9 mouse cellular contexts compared by ENCODE assay signal in the genomic region with DNA sequence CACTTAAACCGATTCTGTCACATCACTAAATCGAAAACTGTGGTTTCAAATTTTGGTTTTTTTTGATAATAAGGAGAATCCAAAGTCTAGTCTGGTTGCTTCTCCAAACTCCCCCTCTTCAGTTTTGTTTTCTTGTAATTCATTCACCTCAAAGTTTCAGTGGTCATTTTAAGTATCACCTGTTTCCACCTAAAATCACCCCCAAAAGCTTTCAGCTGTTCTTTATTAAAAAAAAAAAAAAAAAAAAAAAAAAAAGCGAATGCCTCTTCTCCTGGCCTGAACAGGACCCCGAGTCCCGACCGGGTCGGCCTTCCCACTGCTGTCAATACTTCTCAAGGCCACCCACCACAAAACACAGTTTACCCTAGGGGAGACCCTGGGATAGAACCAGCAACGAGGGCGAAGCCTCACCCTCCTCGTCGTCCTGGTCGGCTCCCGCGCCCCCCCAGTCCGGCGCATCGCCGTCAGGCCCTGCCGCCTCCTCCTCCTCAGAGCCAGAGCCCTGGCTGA. TPM values are rescaled to one million over a fixed set of nuclear protein-coding genes. Genes with fewer than 3 reads are reported as not detected.
A peak's percentile ranks its signal among the peaks of the same experiment; 100 is the strongest.
DNase-seq lines count a peak whose midpoint lies in the region; ATAC-seq and TF ChIP-seq lines count a peak whose summit lies in the region.
"Had no signal": no experiment of that assay in that cellular context is flagged by ENCODE, and none has a peak within 500 bp of the region (broad histone marks: within the 10 kb centered on the region; RNA-seq: fewer than 3 reads in every experiment).

No protein-coding gene starts in this region.

- H3K4me2 ChIP-seq in kidney, embryonic 15.5 days = peak overlapping the region; percentile 67
- peak overlapping the region; percentile 55 for H3K4me2 ChIP-seq in hindbrain, embryonic 16.5 days (ENCODE audit: low read length)
- peak overlapping the region; percentile 56 for H3K4me2 ChIP-seq in midbrain, embryonic 16.5 days (ENCODE audit: low read length)

- no peak for TF ChIP-seq CTCF in bone marrow macrophage, adult 2 months (IDR thresholded peaks at IDR 0.05; ENCODE audit: low read depth, low read length)

- H3K9ac ChIP-seq in kidney, embryonic 15.5 days = peak overlapping the region; percentile 82
- H3K9ac ChIP-seq in hindbrain, embryonic 16.5 days (ENCODE audit: low read depth, low read length) = peak overlapping the region; percentile 89
- peak overlapping the region; percentile 99 for H3K9ac ChIP-seq in midbrain, embryonic 16.5 days (ENCODE audit: low read depth, low read length)

- peak overlapping the region; percentile 90 for H3K27ac ChIP-seq in kidney, embryonic 15.5 days
- H3K27ac ChIP-seq in bone marrow macrophage, adult 2 months (ENCODE audit: insufficient read depth, low read depth, low read length) = peak overlapping the region; percentile 71
- H3K27ac ChIP-seq in hindbrain, embryonic 16.5 days (ENCODE audit: low read depth, low read length) = peak overlapping the region; percentile 85
- peak overlapping the region; percentile 89 for H3K27ac ChIP-seq in midbrain, embryonic 16.5 days (ENCODE audit: low read length)

- peak overlapping the region; percentile 69 for H3K4me3 ChIP-seq in kidney, embryonic 15.5 days (replicated peaks)
- H3K4me3 ChIP-seq in bone marrow macrophage, adult 2 months (ENCODE audit: insufficient read depth, low read length) = peak overlapping the region; percentile 81
- peak overlapping the region; percentile 73 for H3K4me3 ChIP-seq in hindbrain, embryonic 16.5 days (ENCODE audit: low read length)
- H3K4me3 ChIP-seq in midbrain, embryonic 16.5 days (ENCODE audit: low read depth, low read length) = peak overlapping the region; percentile 61

- no peak for TF ChIP-seq POLR2A in bone marrow macrophage, adult 2 months (IDR thresholded peaks at IDR 0.05; ENCODE audit: borderline replicate concordance, low read depth, low read length)

- ATAC-seq in kidney, embryonic 15.5 days (replicated peaks; ENCODE audit: low FRiP score) = no peak; the same call in 1 of the 2 replicates
- no peak for ATAC-seq in hindbrain, embryonic 16.5 days
- no peak; the same call in 1 of the 2 replicates for ATAC-seq in midbrain, embryonic 16.5 days

- 11% methylated on average over 14 of the region's 19 CpGs for WGBS in kidney, embryonic 15.5 days
- 9% methylated on average over 19 of the region's 19 CpGs for WGBS in hindbrain, embryonic 16.5 days
- 10% methylated on average over 19 of the region's 19 CpGs for WGBS in midbrain, embryonic 16.5 days

- peaks cover 40% of the 10 kb centered on the region for H3K36me3 ChIP-seq in kidney, embryonic 15.5 days
- peaks cover 16% of the 10 kb centered on the region for H3K36me3 ChIP-seq in hindbrain, embryonic 16.5 days (ENCODE audit: control insufficient read depth, insufficient read depth, low read length)
- H3K36me3 ChIP-seq in midbrain, embryonic 16.5 days (ENCODE audit: control insufficient read depth, insufficient read depth, low read length) = peaks cover 13% of the 10 kb centered on the region

- H3K4me1 ChIP-seq in kidney, embryonic 15.5 days = peaks cover 21% of the 10 kb centered on the region
- peaks cover 11% of the 10 kb centered on the region for H3K4me1 ChIP-seq in bone marrow macrophage, adult 2 months (ENCODE audit: control insufficient read depth, insufficient read depth, low read length)
- peaks cover 23% of the 10 kb centered on the region for H3K4me1 ChIP-seq in hindbrain, embryonic 16.5 days (ENCODE audit: control insufficient read depth, insufficient read depth, low read depth, low read length)
- H3K4me1 ChIP-seq in midbrain, embryonic 16.5 days (ENCODE audit: control insufficient read depth, insufficient read depth, low read length) = peaks cover 20% of the 10 kb centered on the region

- H3K9me3 ChIP-seq in kidney, embryonic 15.5 days (replicated peaks) = no peaks in the 10 kb centered on the region
- no peaks in the 10 kb centered on the region for H3K9me3 ChIP-seq in hindbrain, embryonic 16.5 days (ENCODE audit: control insufficient read depth, low read length)
- no peaks in the 10 kb centered on the region for H3K9me3 ChIP-seq in midbrain, embryonic 16.5 days (replicated peaks; ENCODE audit: control insufficient read depth, low read length, poor library complexity, severe bottlenecking)

- no peaks in the 10 kb centered on the region for H3K27me3 ChIP-seq in kidney, embryonic 15.5 days
- H3K27me3 ChIP-seq in hindbrain, embryonic 16.5 days (replicated peaks; ENCODE audit: control insufficient read depth, insufficient read depth, low read length) = no peaks in the 10 kb centered on the region
- H3K27me3 ChIP-seq in midbrain, embryonic 16.5 days (ENCODE audit: control insufficient read depth, insufficient read depth, low read depth, low read length) = no peaks in the 10 kb centered on the region

- no peak for DNase-seq in kidney, postnatal 25 days
- no peak for DNase-seq in cerebellum, postnatal 36 days
- no peak for DNase-seq in cerebellum, adult 11 months
- no peak for DNase-seq in gastrocnemius, postnatal 10 days

RNA-seq across cellular contexts. Expression of gene Med17, which starts 0.5 kb away (rescaled TPM):
- polyA plus RNA-seq in kidney, embryonic 15.5 days (2015; fragmentation: Nextera tagmentation; extraction: Ambion mirVana) = 35.4 and 39.2 TPM in 2 replicates
- polyA plus RNA-seq in bone marrow macrophage, adult 2 months (2012; ENCODE audit: insufficient read depth, insufficient read length, missing spikeins) = 66.1 and 70.6 TPM in 2 replicates
- polyA plus RNA-seq in hindbrain, embryonic 16.5 days (2015; fragmentation: Nextera tagmentation; extraction: Ambion mirVana) = 25.8 and 31.9 TPM in 2 replicates
- polyA plus RNA-seq in midbrain, embryonic 16.5 days (2015; fragmentation: Nextera tagmentation; extraction: Ambion mirVana) = 29.1 and 29.7 TPM in 2 replicates
- 10 to 100 TPM; 14.4 to 16.0 TPM for total RNA-seq in gastrocnemius, postnatal 10 days (2021)

RNA-seq across cellular contexts. Expression of gene Taf1d, which starts 26.8 kb away (rescaled TPM):
- polyA plus RNA-seq in kidney, embryonic 15.5 days (2015; fragmentation: Nextera tagmentation; extraction: Ambion mirVana) = 94.4 and 94.9 TPM in 2 replicates
- 81.2 and 89.3 TPM in 2 replicates for polyA plus RNA-seq in bone marrow macrophage, adult 2 months (2012; ENCODE audit: insufficient read depth, insufficient read length, missing spikeins)
- 36.4 and 40.4 TPM in 2 replicates for polyA plus RNA-seq in hindbrain, embryonic 16.5 days (2015; fragmentation: Nextera tagmentation; extraction: Ambion mirVana)
- polyA plus RNA-seq in midbrain, embryonic 16.5 days (2015; fragmentation: Nextera tagmentation; extraction: Ambion mirVana) = 39.7 and 44.7 TPM in 2 replicates
- total RNA-seq in gastrocnemius, postnatal 10 days (2021) = 10 to 100 TPM; 50.4 to 65.8 TPM

RNA-seq across cellular contexts. Expression of gene 4931406C07Rik, which starts 27.1 kb away (rescaled TPM):
- 18.2 and 20.7 TPM in 2 replicates for polyA plus RNA-seq in kidney, embryonic 15.5 days (2015; fragmentation: Nextera tagmentation; extraction: Ambion mirVana)
- 38.9 and 43.8 TPM in 2 replicates for polyA plus RNA-seq in bone marrow macrophage, adult 2 months (2012; ENCODE audit: insufficient read depth, insufficient read length, missing spikeins)
- 13.7 and 14.3 TPM in 2 replicates for polyA plus RNA-seq in hindbrain, embryonic 16.5 days (2015; fragmentation: Nextera tagmentation; extraction: Ambion mirVana)
- polyA plus RNA-seq in midbrain, embryonic 16.5 days (2015; fragmentation: Nextera tagmentation; extraction: Ambion mirVana) = 13.9 and 14.7 TPM in 2 replicates
- total RNA-seq in gastrocnemius, postnatal 10 days (2021) = 10 to 100 TPM in 1 of 2 experiments, 1 to 10 TPM in 1; 9.3 to 12.5 TPM

RNA-seq across cellular contexts. Expression of gene Vstm5, which starts 40.3 kb away (rescaled TPM):
- 6.0 and 6.9 TPM in 2 replicates for polyA plus RNA-seq in kidney, embryonic 15.5 days (2015; fragmentation: Nextera tagmentation; extraction: Ambion mirVana)
- not detected in 2 replicates for polyA plus RNA-seq in bone marrow macrophage, adult 2 months (2012; ENCODE audit: insufficient read depth, insufficient read length, missing spikeins)
- polyA plus RNA-seq in hindbrain, embryonic 16.5 days (2015; fragmentation: Nextera tagmentation; extraction: Ambion mirVana) = 33.0 and 36.6 TPM in 2 replicates
- 22.0 and 29.5 TPM in 2 replicates for polyA plus RNA-seq in midbrain, embryonic 16.5 days (2015; fragmentation: Nextera tagmentation; extraction: Ambion mirVana)
- total RNA-seq in gastrocnemius, postnatal 10 days (2021) = under 1 TPM; 0.25 to 0.47 TPM
- total RNA-seq: hematopoietic stem cell, adult 5-6 weeks had no signal
